Mouse (Mus musculus): ENCODE data around the gene Slc7a4. TPM values are rescaled to one million over a fixed set of nuclear protein-coding genes. Genes with fewer than 3 reads are reported as not detected.
A peak's percentile ranks its signal among the peaks of the same experiment; 100 is the strongest.
"Not testable (repeated sequence)": the region's sequence is repeated elsewhere in the genome, so short reads cannot be mapped to it uniquely, and the experiment has no call there.

Slc7a4 gene
- 8.0 and 14.9 TPM in 2 replicates for total RNA-seq (2021)
- long read RNA-seq, transcript Slc7a4-202 (5 exons, 3,281 nt), result major isoform, 10 of 27 reads
- long read RNA-seq, partial matches to known transcripts, result 3 of 27 reads
- long read RNA-seq, other reads (novel, unspliced or antisense), result 12 of 27 reads

DNA sequence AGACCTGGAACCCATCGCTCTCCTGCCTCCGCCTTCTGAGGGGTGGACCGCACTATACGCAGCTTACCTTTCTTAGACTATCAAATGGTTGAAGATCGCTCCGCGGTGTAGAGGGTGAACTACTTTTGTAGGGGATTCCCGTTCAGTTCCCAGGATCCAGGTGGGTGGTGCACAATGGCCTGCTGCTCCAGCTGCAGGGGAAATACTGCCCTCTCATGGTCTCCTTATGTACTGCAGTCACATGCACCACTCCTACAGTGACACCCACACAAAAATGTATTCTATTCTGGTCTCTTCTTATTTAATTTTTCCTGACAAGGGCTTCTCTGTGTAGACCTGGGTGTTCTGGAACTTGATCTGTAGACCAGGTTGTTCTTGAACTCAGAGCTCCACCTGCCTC, at the start of gene Slc7a4:
TSS of gene Slc7a4 (minus strand) at position 151 of the 400 bp plus-strand sequence.
- DNase-seq, result no peak

DNA sequence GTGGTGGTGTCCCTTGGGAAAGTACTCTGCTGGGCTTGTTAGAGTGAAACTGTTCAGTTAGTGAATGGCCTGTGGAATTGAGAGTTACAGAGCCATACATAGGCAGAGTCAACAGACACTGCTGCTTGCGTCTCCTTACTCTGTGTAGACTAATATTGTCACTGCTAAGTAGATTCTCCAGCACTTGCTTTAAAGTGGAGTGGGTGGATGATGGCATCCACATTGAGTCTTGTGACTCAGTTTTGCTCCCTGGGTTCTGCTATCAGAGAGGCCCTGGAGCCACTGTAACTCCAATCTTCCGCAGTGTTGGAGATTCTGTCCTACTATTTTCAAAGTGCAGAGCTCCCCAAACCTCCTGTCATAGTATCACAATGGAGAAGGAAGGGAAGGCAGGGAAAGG, 49.6 kb upstream of the Slc7a4 start:
- DNase-seq, result no peak

DNA sequence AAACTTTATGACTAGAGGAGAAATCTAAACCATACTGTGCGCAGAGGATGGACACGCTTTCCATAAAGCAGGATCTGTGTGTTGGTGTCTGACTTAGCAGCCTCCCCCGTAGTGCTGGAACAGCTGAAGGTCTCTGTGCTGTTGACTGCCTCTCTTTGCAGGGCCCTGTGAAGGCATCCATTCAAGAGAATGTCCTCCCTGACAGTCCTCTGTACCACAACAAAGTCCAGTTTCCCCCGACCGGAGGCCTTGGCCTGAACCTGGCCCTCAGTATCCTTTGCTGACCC, 43.2 kb upstream of the Slc7a4 start:
- DNase-seq, result no peak

DNA sequence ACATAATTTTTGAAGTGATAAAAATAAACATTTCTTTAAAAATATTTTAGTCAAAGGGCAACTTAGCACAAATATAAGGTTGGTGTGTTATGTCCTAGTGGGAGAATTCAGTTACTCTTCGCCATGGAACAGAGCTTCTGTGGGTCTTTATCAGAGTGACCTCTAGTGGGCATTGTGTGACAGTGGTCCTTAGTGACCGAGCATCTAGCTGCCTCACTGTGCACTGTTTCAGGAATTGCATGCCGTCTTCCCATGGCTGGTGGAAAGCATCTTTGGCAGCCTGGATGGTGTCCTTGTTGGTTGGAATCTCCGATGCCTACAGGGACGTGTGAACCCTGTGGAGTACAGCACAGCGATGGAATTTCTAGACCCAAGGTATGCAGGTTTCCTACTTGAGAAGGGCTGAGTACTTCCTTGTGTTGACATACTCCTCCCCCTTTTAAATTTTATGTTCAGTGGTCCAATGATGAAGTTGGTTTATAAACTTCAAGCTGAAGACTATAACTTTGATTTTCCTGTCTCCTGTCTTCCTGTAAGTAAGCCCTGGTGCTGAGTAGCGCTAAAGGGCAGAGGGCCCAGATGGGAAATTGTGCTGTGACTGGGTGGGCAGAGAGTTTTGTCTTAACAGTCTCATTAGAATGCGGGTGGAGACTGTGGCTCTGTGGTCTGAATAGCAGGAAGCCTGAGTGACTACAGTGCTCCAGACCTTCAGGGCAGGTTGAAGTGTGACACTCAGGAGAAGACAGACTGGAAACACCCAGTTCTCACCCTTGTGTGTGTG, 42.7 kb upstream of the Slc7a4 start:
- DNase-seq, result no peak

DNA sequence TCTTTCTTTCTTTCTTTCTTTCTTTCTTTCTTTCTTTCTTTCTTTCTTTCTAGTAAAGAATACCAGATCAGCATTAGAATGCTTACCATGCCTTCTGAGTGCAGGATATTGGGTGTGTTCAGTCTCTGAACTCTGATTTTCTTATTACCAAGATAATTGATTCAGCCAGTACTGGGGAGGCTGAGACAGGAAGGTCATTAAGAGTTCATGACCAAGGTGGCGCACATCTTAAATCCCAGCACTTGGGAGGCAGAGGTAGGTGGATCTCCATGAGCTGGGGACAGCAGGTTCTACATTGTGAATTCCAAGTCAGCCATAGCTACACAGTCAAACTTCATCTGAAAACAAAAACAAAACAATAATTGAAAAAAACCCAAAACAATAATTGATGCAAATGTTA, 38.9 kb upstream of the Slc7a4 start:
- no peak for DNase-seq

DNA sequence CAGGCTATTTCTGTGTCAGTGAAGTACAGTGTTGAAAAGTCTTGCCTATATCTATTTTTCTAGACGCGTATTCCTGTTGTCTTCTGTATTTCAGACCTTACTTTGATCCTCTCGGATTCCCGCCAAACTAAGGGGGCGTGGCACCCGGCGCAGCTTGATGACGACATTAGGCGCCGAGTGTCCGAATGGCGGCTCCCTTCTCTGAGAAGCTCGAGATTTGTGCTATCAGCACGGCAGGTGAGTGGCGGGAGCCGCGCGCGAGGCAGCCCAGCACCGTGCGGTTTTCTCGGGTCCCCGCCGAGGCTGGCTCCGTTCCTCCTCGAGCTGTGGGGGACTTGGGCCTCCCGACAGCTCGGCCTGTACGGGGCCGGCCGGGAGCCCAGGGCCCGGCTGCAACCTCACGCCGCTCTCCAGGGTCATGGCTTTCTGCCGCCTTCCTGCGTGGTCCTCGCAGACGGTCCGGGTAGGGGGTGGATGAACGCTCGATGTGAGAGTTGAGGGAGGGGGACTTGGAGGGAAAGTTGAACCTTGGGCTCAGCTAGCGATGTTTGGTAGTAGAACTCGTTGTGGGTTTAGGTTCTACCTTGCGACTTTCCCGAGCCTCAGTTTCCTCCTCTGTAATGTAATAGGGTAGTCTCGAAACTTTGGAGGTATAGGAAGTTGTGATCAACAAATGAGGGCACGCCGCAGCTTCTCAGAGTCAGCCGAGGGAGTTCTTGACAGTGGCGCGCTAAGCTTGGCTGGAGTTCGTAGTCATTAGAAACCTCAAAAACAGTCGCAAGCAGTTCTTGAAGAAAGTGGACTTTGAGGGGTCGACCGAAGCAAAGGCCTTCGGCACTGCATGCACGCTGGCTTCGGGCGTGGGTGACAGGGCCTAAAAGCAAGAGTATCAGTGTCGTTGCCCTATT, 36.4 kb upstream of the Slc7a4 start, which contains the start of gene Smpd4:
TSS of gene Smpd4 (plus strand) at position 157 of the 908 bp plus-strand sequence.
- DNase-seq, result peak; percentile 92

DNA sequence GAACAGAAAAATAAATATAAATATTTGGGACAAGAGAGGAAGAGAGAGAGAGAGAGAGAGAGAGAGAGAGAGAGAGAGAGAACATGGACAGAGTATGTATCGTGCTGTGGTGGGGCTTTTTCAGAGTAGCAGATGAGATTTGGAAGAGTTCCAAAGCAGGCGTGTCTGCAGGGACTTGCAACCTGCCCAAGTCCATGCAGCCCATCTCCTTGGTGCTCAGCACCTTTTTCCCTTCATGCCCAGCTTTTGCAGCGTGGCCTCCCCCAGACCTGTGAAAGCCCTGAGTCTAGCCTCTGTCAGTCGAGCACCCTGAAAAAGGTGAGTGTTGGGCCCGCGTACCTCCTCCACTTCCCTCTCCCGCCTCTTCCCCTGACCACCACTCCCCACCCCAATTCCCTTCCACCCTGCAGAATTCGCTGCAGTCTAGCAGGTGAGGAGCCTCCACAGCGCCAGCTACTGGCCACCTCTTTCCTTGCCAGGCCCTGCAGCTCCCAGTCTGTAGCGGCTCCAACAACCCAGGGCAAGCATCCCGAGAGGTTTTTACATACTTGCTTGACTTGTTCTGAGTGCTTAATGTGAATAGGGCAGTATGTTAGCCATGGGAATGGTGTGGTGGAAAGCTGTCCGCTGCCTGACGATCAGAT, 35.0 kb upstream of the Slc7a4 start:
- peak; percentile 35 for DNase-seq

DNA sequence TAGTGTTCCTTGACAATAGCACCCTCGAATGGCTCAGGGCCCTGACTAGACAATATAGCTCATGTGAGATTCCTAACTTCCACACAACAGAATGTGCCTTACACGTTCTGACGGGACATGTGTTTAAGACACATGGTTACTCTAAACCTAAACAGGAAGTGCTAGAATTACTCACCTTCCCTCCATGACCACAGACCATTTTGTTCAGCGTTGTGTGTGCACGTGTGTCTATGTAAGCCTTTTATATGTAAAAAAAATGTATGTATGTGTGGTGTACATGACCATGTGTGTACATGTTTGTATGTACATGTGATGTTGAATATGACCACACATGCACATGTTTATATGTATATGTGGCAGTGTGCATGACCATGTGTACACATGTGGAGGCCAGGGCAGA, 33.2 kb upstream of the Slc7a4 start:
- no peak for DNase-seq

DNA sequence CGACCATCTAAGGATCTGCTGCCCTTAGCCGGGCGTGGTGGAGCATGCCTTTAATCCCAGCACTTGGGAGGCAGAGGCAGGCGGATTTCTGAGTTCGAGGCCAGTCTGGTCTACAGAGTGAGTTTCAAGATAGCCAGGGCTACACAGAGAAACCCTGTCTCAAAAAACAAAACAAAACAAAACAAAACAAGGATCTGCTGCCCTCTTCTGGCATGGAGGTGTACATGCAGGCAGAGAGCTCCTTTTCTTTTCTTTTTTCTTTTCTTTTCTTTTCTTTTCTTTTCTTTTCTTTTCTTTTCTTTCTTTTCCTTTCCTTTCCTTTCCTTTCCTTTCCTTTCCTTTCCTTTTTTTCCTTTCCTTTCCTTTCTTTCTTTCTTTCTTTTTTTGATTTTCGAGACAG, 31.7 kb upstream of the Slc7a4 start:
- DNase-seq, result not testable (repeated sequence)

DNA sequence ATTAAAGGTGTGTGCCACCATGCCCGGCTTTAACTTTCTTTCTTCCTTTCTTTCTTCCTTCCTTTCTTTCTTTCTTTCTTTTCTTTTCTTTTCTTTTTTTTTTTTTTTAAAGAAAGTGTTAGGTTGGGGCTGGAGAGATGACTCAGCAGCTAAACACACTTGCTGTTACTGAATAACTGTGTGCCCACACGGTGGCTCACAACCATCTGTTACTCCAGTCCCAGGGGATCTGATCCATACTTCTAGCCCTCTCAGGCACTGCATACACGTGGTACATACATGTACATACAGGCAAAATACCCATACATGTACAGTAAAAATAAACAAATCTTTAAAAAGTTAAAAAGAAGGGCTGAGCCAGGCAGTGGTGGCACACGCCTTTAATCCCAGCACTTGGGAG, 28.4 kb upstream of the Slc7a4 start:
- DNase-seq, result no peak

DNA sequence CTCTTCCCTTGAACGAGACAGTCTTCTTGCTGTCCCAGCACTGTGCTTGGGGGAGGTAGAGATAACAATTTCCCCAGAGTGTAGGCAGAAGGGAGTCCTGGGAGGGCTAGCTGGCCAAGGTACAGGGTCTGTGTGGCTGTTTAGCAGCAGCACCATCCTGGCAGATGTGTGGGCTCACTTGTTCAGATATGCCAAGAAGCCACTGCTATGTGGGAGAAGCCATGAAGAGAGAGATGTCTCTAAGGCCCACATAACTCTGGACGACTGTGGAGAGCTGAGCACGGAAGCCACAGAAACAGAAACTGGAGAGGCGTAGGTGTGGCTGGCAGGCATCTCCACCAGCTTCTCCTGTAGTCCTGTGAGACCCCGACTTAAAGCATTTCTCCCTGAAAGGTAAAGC, 22.7 kb upstream of the Slc7a4 start:
- DNase-seq, result no peak

DNA sequence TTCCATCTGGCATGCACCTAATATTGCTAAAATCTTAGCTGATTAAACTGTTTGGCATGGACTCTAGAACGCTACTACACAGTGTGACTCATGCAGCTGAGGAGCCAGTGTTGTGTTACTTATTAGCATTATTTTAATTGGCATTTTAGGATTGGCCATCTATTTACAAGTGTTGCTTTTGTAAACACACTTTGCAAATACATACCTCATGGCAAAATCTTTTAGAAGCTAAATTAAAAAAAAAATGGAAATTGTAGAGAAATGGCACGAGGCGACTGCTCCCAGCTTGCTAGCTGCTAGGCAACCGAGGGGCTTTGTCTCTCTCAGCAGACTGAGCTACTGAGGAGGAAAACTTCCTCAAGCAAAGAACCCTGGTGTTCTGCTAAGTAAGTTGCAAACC, 21.9 kb upstream of the Slc7a4 start:
- no peak for DNase-seq

DNA sequence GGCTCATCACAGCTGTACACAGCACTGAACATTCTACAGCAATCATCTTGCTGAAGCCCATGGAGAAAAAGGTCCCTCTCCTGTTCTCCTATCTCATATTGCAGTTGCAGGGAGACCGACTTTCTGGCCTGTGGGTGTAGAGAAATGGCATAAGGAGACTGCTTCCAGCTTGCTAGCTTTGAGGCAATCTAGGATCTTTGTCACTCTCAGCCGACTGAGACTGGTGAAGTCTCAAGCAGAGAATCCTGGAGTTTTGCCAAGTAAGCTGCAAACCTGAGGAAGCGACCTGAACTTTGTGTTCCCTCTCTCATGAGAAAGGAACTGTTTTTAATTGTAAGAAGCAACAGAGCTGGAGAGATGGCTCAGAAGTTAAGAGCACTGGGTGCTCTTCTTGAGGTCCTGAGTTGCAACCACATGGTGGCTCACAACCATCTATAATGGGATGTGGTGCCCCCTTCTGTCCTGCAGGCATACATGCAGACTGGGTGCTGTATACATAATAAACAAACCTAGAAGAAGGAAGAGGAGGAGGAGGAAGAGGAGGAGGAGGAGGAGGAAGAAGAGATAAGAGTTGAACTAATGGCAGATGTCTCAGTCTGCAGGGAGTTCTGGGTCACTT, 18.0 kb upstream of the Slc7a4 start:
- no peak for DNase-seq

DNA sequence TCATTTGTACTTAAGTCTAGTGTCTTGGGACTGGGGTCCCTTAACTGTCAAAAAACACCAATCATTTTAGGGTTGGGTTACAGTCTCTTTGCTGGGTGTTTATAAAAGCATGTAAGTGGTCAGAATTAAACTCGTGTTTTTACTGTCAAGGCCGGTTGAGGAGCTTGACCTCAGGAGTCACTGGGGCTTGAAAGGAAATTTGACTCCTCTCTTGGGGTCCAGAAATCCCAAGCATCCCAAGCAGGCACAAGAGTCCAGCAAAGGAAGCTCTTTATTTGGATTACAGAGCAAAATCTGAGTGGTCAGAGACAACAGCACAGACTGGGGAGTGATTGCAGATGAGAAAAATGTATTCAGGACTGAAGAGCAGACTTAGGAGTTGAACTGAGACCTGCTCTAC, 7.7 kb upstream of the Slc7a4 start:
- DNase-seq, result no peak

DNA sequence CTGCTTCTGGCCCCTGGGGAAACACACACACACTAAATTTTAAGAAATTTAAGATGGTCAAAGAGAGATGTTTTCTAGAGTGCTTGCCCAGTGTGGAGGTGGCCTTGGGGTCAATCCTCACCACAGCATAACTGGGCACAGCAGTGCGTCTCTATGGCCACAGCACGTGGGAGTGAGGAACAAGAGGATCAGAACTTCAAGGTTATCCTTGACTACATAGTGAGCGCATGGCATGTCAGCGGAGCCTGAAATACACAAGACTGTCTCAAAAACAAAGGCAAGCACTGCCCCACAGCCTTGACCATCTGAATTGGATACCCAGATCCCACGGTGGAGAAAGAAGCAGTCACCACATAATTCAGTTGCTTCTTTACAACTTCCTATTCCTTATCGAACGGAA, 1.5 kb upstream of the Slc7a4 start:
- DNase-seq, result peak; percentile 21

DNA sequence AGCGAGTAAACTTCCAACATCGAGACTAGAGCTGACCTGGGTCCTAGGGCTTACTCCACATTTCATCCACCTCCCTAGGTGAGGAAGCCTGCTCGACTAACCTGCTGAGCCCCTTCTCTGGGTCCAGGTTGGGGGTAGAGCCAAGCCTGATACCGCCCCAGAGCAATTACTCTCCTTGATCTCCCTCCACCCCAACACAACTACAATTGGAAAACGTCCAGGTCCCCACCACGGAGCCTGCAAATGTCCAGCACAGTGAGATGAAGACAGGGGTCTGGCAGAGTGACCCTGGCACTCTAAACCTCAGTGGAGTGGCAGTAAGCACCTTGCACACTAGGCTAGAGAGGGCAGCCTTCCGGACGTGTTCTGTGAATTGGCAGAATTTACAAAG, 6.2 kb downstream of the Slc7a4 start:
- no peak for DNase-seq

DNA sequence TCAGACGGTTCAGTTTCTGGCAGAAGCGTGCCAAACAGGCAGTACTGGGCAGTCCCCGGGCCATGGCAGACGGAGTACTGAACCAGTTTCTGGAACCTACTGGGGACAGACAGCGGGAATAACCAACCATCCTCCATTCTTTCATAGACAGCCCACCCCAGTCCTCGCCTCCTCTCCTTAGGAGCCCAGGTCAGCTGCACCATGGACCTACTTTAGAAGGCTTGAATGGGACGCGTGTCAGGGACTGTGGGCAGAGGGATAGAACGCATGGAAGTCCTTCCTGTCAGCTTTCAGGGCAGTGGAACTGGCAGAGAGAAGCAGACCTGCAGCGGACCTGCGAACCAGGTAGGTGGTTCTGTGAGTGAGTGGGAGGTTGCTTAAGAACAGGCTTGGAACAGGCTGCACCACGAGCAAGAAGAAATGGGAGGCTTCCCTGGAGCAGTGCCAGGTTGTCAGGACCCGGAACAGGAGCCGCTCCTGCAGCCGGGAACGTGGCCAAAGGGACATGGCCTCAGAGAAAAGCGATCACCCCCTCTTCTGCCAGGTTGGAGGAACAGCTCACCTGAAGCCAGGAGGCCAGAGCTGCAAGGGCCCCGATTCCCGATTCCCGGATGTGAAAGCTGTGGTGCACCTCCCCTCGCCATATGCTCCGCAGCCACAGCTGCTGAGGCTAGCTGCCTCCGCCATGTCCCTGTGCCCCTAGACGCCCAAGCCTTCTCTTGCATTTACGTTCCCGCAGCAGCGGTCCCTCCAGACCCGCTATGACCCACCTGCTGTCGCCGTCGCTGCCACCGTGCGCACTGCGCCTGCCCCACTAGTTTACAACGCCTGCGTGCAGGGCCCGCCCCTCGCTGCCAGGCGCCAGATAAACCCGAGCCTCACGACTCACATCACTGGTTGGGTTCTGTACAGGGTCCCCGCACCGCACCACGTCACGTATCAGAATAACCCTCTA, 6.9 kb downstream of the Slc7a4 start:
- DNase-seq, result peak; percentile 69

DNA sequence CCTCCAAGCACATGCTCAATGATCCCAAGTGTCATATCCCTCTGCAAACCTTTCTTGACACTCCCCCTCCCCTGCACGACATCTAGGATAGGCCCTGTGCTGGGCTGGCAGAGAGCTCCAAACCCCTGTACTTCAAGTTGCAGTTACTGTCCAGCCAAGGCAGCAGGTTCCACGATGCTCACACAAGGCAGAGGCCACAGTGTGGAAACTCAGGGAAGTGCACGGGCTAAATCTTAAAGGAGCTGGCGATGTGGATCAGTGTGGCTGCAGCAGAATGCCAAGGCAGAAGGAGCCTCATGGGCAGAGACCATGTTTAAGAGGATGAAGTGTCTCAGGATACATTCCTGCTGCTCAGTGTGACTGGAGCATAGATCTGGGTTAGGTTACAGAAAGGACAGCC, 16.8 kb downstream of the Slc7a4 start:
- no peak for DNase-seq

DNA sequence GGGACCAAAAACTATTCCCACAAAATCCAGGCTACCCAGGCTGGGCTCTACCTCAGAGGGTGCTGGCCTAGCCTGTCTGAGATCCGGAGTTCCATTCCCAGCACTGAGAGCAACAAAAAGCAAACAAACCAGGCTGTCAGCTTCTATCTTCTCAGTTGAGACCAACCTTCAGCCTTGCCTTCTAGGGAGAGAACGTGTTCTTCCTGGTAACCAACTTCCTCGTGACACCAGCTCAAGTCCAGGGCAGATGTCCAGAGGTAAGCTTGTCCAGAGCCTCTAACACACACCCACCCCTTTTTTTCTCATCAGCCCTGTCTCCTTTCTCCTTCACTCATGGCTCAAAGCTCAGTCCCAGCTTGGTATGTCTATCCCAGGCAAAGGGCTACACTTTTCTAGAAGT, 18.2 kb downstream of the Slc7a4 start:
- DNase-seq, result no peak

DNA sequence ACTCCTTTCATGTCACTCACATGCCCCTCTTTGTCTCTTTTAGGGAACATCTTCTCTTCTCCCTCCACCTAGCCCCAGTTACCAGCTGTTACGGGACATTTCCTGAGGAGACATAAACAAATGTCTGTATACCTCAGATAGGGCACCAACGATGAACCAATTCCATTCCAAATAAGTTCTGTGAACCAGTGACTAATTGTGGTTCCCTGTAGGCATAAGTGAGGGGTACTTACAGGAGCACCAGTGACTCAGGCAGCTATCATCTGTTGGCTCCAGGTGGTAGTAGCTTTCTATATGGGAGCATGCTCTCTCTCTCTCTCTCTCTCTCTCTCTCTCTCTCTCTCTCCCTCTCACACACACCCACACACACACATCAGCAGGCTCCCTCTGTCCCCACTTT, 18.8 kb downstream of the Slc7a4 start:
- DNase-seq, result no peak

DNA sequence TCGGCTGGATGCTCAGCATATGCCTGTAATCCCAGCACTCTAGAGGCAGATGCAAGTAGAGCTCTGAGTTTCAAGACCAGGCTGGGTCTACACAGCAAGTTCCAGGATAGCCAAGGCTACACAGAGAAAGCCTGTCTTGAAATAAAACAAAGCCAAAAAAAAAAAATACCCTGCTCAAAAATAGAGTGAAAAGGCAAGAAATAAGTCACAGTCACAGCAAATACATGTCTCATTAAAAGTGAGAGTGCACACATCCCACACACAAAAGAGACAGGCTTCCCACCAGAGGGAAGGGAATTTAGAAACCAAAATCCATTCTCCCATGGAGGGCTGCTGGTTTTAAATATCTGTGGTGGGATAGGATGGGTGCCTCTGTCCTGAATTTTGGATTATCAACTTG, 19.4 kb downstream of the Slc7a4 start:
- DNase-seq, result no peak
